Mouse (Mus musculus) frontal cortex, adult 2 months (tissue): Measurements from ENCODE around the gene Cep85l. TPM values are rescaled to one million over a fixed set of nuclear protein-coding genes. Genes with fewer than 3 reads are reported as not detected.
A peak's percentile ranks its signal among the peaks of the same experiment; 100 is the strongest.

Experiments
- DNase-seq, 2 experiments: peaks; one replicate each; pipeline ENCODE4 v3.0.0; 2022; ENCODE audit warnings: low spot score in 1 of 2; ENCODE audit errors: extremely low spot score in 1 of 2
- polyA plus RNA-seq: library from polyadenylated mRNA; depleted of rRNA; stranded (reverse); fragments of >200 nt; gene quantifications from 2 replicates; pipeline ENCODE4 v1.2.3, GENCODE M21; 2012; rRNA removed

Gene Cep85l
- polyA plus RNA-seq, result 7.7 and 8.1 TPM in 2 replicates

DNA sequence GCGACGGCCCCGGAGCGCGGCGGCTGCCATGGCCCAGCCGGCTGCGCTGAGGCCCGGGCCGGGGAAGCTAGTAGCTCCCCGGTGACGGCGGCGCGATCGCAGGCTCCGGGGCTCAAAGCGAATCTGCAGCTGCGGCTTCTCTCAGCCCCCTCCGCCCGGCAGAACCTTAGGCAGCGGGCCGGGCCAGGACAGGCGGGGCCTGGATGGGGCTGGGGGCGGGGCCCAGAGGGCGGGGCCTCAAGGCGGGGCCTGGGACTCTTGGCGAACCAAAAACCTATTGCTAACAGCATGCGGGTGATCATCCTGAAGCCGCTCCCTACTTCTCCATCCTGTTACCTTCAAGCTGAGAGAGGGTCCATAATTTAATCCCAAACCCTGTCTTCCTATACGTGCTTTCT, at the start of gene Cep85l:
TSS of gene Cep85l (minus strand) at position 239 of the 398 bp plus-strand sequence.
- peak; percentile 68 to 88 for DNase-seq

DNA sequence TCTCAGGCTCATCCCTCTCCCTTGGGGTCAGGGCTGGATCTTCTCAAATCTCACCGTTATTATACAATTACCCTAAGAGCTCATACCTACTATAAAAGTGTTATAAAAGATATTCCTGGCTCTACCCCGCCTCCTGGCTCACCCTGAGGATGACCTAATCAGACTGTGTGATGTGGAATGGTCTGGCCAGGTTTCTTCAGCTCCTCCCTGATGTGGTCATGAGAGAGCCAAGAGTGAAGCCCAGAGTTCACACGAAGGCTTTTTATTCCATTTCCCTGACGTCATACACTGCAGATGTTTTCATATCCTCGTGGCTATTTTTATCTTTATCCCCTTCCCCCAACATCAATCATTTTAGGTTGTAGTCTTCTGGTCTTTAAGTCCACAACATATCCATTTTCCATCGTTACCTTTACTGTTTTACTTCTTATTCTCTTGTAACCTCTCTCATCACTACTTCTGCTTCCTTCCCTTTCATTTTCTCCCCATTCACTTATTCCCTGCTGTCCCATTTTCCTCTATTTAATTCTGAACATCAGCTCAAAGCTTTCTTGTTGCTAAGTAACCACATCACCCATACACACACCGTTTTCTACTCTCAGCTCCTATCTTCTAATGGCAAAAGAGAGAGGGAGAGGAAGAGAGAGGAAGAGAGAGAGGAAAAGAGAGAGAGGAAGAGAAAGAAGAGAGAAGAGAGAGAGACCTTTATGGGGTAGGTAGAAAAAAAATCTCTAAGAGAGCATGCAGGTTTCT, 49.1 kb upstream of the Cep85l start:
- DNase-seq, result no peak

GRCm38 (mm10) chr10:53426524-53426923, 46.8 kb upstream of the Cep85l start:
- no peak for DNase-seq

DNA sequence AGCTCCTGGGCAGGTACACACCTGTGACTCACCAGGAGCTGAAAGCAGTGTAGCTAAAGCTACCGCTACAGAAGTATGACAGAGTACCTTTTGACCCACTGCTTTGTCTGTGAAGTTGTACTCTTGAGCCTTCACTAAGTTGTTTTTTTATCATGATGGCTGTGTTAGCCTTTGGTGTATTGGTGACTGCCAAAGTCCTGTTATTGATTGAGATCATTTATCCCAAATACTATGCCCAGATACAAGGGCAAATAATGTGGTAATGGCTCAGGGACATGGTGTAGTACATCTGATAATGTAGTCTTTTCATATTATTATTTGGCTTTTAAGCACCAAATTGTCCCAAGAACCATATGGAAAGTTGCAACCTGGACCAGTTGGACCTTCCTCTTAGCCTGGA, 43.3 kb upstream of the Cep85l start:
- DNase-seq, result no peak

DNA sequence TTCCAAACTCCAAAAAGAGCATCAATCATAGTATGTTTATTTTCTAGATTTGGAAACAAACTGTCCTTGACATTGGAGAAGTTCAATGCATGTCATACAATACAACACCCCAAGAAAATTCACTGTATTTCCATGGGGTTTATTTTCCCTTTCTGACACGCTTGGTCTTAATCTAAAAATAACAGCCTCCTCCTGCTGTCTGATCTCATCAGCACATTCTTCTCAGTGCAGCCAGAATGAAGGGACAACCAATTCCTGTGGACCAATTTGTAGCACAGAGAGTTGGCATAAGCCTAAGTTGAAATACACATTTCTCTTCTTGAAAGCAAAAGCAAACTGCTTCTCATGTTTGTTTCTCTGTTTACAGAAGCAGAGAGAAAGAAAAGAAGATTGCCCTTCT, 42.5 kb upstream of the Cep85l start:
- no peak for DNase-seq

- no peak for DNase-seq
Observed at GRCm38 (mm10) chr10:53421613-53422012, 41.9 kb upstream of the Cep85l start.

- no peak for DNase-seq
Observed at GRCm38 (mm10) chr10:53420069-53420468, 40.3 kb upstream of the Cep85l start.

GRCm38 (mm10) chr10:53419139-53419935, 39.6 kb upstream of the Cep85l start:
- DNase-seq, result no peak

DNA sequence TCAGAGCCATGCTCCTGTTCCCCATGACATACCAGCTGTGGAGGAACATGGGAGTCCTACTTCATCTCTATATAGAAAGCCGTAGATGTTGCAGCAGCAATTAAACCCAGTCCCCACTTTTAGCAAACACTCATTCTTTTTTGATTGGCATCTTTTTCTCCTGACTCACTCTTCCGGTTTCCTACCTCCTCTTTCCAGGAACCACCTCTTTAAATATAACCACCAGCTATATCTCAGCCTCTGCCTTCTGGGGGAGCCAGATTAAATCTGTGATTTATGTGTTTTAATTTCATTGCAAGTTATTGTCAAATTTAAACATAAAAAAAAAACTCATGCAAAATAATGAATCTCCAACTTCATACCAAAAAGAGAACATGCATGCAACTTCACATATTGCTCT, 37.3 kb upstream of the Cep85l start:
- no peak for DNase-seq

DNA sequence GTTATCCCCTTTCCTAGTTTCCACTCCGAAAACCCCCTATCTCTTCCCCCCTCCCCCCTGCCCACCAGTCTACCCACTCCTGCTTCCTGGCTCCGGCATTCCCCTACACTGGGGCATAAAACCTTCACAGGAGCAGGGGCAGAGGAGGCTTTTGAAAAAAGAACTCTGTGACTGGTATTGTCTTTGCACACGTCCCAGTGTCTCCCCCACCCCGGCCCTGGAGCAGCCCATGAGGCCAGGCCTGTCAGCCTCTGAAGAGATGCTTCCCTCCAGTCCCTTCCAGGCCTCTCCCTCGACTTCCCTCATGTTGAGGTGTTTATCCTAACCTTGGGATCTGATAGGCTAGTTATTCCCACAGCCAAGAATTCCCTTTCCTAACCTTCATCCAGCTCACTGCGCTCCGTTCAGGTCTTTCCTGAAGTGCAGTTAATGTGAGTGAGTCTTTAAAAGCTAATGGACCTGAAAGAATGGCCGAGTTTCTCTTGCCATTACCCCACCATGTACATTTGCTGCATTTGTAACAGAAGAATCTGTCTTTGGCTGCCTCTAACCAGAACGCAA, 36.5 kb upstream of the Cep85l start:
- no peak for DNase-seq

GRCm38 (mm10) chr10:53415252-53415651, 35.5 kb upstream of the Cep85l start:
- DNase-seq, result no peak

GRCm38 (mm10) chr10:53414092-53415085, 34.6 kb upstream of the Cep85l start:
- no peak for DNase-seq

- DNase-seq, result no peak
Observed at GRCm38 (mm10) chr10:53412936-53413335, 33.2 kb upstream of the Cep85l start.

DNA sequence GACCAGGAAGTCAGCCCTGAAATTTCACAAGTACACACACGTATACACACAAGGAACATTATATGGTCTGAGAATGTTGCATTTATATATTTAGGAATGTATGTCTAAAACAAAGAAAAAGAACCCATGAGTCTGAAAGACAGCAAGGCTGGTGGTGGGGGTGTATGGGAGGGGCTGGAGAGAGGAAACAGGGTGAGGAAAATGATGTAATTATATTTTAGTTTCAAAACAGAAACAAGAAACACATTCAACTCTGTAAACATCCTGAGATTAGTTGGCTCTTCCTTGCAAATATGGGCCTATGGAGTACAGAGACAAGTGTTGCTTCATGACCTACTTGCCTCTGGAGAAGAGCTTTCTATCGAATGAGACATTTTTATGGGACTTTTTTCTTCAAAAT, 32.4 kb upstream of the Cep85l start:
- no peak for DNase-seq

GRCm38 (mm10) chr10:53410831-53411230, 31.1 kb upstream of the Cep85l start:
- DNase-seq, result no peak

DNA sequence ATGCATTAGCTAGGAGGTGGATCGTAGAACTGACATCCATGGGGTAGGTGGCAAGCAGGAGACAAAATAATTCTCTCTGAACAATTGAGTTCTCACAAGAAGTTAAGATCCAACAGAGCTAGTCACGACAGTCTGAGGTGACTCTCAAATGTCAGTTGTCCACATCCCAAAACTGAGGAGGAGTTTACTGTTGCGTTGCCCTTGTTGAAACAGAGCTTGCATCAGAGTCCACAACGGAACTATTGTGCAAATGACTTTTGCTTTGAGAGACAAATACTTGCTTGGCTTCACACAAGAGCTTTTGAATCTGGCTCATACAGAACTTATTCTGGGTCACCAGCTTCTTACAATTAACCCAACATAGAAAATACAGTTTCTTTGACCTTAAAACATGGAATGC, 27.7 kb upstream of the Cep85l start:
- DNase-seq, result no peak

- DNase-seq, result no peak
Observed at GRCm38 (mm10) chr10:53406845-53407244, 27.1 kb upstream of the Cep85l start.

DNA sequence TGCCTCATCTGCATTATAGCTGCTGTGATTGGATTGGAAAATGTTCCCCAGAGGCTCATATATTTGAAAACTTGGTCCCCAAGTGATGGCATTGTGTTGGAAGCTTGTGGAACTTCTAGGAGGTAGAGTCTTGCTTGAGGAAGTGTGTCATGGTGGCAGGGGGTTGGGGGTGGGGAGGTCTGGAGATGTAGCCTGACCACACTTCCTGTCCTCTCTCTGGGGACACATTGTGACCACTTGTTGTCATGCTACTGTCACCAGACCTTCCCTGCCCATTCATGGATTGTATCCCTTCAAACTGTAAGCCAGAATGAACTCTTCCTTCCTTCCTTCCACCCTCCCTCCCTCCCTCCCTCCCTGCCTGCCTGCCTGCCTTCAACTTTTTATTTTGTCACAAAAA, 22.5 kb upstream of the Cep85l start:
- DNase-seq, result no peak

GRCm38 (mm10) chr10:53399053-53399452, 19.3 kb upstream of the Cep85l start:
- DNase-seq, result no peak

DNA sequence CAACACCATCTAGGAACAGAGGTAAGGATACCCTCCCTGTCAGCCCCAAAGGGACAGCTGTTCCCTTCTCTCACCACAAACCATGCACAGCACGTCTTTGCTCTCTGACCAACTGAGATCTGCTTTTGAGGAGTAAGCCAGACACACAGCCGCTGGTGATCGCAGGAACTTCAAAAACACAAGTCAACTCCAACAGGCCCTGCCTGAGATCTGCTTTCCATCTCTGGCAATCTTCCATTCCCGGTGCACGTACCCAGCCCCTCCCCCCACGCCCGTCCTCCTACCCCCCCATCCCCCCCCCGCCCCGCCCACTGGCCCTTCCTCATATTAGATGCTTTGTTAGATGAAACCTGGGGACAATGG, 18.8 kb upstream of the Cep85l start:
- DNase-seq, result no peak
